Mouse (Mus musculus): ENCODE measurements at regions not wholly inside any gene's neighbourhood (a gene's known extent, or its start where the extent isn't known, plus 50 kb on each side); places are given as distances from the start of the nearest gene placed in this dataset.

DNA sequence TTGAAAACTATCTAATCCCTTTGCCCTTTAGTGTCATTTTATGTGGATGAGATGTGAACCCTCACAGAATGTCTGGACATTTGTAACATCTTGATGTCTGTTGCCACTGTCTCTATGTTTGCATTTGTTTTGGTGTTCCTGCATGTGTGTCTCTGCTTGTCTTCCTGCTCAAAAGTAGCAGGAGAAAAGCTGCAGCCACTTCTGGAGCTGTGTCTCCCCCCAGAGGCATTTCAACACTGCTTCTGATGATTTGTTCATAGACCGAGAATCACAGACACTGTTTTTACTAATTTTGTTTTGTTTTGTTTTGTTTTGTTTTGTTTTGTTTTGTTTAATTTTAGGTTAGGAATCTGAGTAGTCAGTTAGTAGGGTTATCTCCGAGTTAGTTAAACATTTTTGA, 883.8 kb downstream of the Gbe1 start:
- Histone ChIP-seq H3K4me1 (replicated peaks; ENCODE audit: control insufficient read depth, insufficient read depth, low read length) (no peaks in the 10 kb centered on the region), H3K4me2 (ENCODE audit: low read length) (no peak overlapping the region), H3K4me3 (ENCODE audit: low read depth, low read length) (no peak overlapping the region), H3K36me3 (ENCODE audit: control insufficient read depth, insufficient read depth, low read length) (no peaks in the 10 kb centered on the region), H3K9ac (ENCODE audit: low read length) (no peak overlapping the region), H3K27me3 (replicated peaks; ENCODE audit: control insufficient read depth, insufficient read depth, low read length) (no peaks in the 10 kb centered on the region), H3K9me3 (ENCODE audit: control insufficient read depth, low read length) (no peaks in the 10 kb centered on the region), H3K27ac (ENCODE audit: low read depth) (no peak overlapping the region)
- WGBS = 63% methylated on average over 2 of the region's 2 CpGs
- ATAC-seq (replicated peaks; ENCODE audit: low FRiP score, low TSS enrichment, low read depth) (no peak), DNase-seq (ENCODE audit: low spot score) (no peak)

GRCm38 (mm10) chr16:71208806-71209205, 895.1 kb downstream of the Gbe1 start:
- ATAC-seq (replicated peaks; ENCODE audit: low FRiP score, low TSS enrichment, low read depth) (no peak), DNase-seq (ENCODE audit: low spot score) (no peak)
- Histone ChIP-seq H3K4me2 (ENCODE audit: low read length) (no peak overlapping the region), H3K9me3 (ENCODE audit: control insufficient read depth, low read length) (no peaks in the 10 kb centered on the region), H3K9ac (ENCODE audit: low read length) (no peak overlapping the region), H3K27me3 (replicated peaks; ENCODE audit: control insufficient read depth, insufficient read depth, low read length) (no peaks in the 10 kb centered on the region), H3K36me3 (ENCODE audit: control insufficient read depth, insufficient read depth, low read length) (no peaks in the 10 kb centered on the region), H3K4me1 (replicated peaks; ENCODE audit: control insufficient read depth, insufficient read depth, low read length) (no peaks in the 10 kb centered on the region), H3K27ac (ENCODE audit: low read depth) (no peak overlapping the region), H3K4me3 (ENCODE audit: low read depth, low read length) (no peak overlapping the region)
- WGBS = 52% methylated on average over 7 of the region's 7 CpGs

DNA sequence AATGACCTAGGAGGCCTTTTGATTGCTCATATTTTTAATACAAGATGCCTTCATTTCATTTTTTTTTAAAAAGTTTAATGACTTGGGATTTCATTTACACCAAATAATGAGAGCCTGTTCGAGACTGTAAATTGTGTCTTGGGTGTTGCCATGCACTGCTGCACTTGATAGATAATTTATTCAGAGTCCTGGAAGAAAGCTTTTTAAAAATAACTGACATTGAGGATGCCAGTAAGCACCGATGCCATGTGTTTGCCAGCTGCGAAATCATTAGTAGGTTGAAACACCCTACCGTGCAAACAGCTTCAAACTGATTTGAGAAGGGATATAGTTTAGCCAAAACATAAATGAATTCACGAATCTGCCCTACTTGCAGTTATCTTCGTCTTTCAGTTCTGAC, 910.7 kb downstream of the Gbe1 start:
- Histone ChIP-seq H3K9me3 (ENCODE audit: control insufficient read depth, low read length) (no peaks in the 10 kb centered on the region), H3K27ac (ENCODE audit: low read depth) (no peak overlapping the region), H3K9ac (ENCODE audit: low read length) (no peak overlapping the region), H3K4me3 (ENCODE audit: low read depth, low read length) (no peak overlapping the region), H3K4me1 (replicated peaks; ENCODE audit: control insufficient read depth, insufficient read depth, low read length) (no peaks in the 10 kb centered on the region), H3K4me2 (ENCODE audit: low read length) (no peak overlapping the region), H3K36me3 (ENCODE audit: control insufficient read depth, insufficient read depth, low read length) (no peaks in the 10 kb centered on the region), H3K27me3 (replicated peaks; ENCODE audit: control insufficient read depth, insufficient read depth, low read length) (no peaks in the 10 kb centered on the region)
- ATAC-seq (replicated peaks; ENCODE audit: low FRiP score, low TSS enrichment, low read depth) (no peak), DNase-seq (ENCODE audit: low spot score) (no peak)
- WGBS = 76% methylated on average over 6 of the region's 6 CpGs

- no peak overlapping the region for H3K27ac ChIP-seq (ENCODE audit: low read depth)
- DNase-seq (ENCODE audit: low spot score) (no peak), ATAC-seq (replicated peaks; ENCODE audit: low FRiP score, low TSS enrichment, low read depth) (no peak)
- H3K36me3 ChIP-seq (ENCODE audit: control insufficient read depth, insufficient read depth, low read length) = no peaks in the 10 kb centered on the region
- 92% methylated on average over 5 of the region's 5 CpGs for WGBS
- H3K4me3 ChIP-seq (ENCODE audit: low read depth, low read length) = no peak overlapping the region
- H3K27me3 ChIP-seq (replicated peaks; ENCODE audit: control insufficient read depth, insufficient read depth, low read length) = no peaks in the 10 kb centered on the region
- H3K4me2 ChIP-seq (ENCODE audit: low read length) = no peak overlapping the region
- no peaks in the 10 kb centered on the region for H3K9me3 ChIP-seq (ENCODE audit: control insufficient read depth, low read length)
- H3K4me1 ChIP-seq (replicated peaks; ENCODE audit: control insufficient read depth, insufficient read depth, low read length) = no peaks in the 10 kb centered on the region
- H3K9ac ChIP-seq (ENCODE audit: low read length) = no peak overlapping the region
Observed at GRCm38 (mm10) chr16:71230104-71230653, 916.4 kb downstream of the Gbe1 start.

DNA sequence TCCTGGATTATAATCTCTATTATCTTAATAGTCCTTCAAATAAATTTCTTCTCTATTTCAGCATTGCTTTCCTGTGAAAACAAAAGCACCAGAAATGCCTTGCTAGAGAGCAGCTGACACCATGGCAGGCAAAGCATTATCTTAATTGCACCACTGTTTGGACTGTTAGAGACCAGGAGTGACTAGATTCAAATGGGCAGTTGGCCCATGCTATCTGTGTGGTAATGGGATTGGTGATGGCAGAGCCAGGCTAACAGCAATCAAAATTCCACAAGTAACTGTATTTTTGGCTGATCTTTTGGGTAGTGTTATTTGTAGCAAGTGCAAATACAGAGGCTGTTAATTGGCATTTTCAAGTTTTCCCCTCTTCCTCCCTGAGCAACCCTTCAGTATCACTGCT, 929.3 kb downstream of the Gbe1 start:
- no peak overlapping the region for H3K27ac ChIP-seq (ENCODE audit: low read depth)
- H3K4me1 ChIP-seq (replicated peaks; ENCODE audit: control insufficient read depth, insufficient read depth, low read length) = no peaks in the 10 kb centered on the region
- H3K27me3 ChIP-seq (replicated peaks; ENCODE audit: control insufficient read depth, insufficient read depth, low read length) = no peaks in the 10 kb centered on the region
- no peak overlapping the region for H3K4me3 ChIP-seq (ENCODE audit: low read depth, low read length)
- no peak for DNase-seq (ENCODE audit: low spot score)
- ATAC-seq (replicated peaks; ENCODE audit: low FRiP score, low TSS enrichment, low read depth) = no peak
- H3K4me2 ChIP-seq (ENCODE audit: low read length) = no peak overlapping the region
- no peak overlapping the region for H3K9ac ChIP-seq (ENCODE audit: low read length)
- no peaks in the 10 kb centered on the region for H3K36me3 ChIP-seq (ENCODE audit: control insufficient read depth, insufficient read depth, low read length)
- H3K9me3 ChIP-seq (ENCODE audit: control insufficient read depth, low read length) = no peaks in the 10 kb centered on the region

DNA sequence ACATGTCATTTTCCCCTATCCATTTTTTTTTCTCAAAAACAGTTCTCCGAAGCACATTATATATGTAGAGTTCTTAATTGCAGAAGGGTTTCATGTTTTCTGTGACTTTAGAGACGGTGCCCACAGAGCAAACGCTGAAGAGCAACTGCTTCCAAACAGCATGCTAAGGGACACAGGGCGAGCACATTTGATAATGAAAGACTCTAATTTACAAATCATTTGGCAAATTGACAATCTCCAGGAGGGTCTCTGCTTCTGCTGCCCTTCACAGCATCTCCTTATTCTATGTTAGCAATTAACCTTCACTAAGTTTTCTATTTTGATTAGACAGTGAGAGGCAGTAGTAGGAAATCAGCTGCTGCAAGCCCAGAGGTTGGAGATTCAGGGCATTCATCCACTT, 929.7 kb downstream of the Gbe1 start:
- no peak overlapping the region for H3K4me2 ChIP-seq (ENCODE audit: low read length)
- no peaks in the 10 kb centered on the region for H3K36me3 ChIP-seq (ENCODE audit: control insufficient read depth, insufficient read depth, low read length)
- H3K4me1 ChIP-seq (replicated peaks; ENCODE audit: control insufficient read depth, insufficient read depth, low read length) = no peaks in the 10 kb centered on the region
- ATAC-seq (replicated peaks; ENCODE audit: low FRiP score, low TSS enrichment, low read depth) (no peak), DNase-seq (ENCODE audit: low spot score) (no peak)
- 69% methylated on average over 4 of the region's 4 CpGs for WGBS
- H3K27ac ChIP-seq (ENCODE audit: low read depth) = no peak overlapping the region
- no peak overlapping the region for H3K9ac ChIP-seq (ENCODE audit: low read length)
- no peaks in the 10 kb centered on the region for H3K9me3 ChIP-seq (ENCODE audit: control insufficient read depth, low read length)
- no peaks in the 10 kb centered on the region for H3K27me3 ChIP-seq (replicated peaks; ENCODE audit: control insufficient read depth, insufficient read depth, low read length)
- no peak overlapping the region for H3K4me3 ChIP-seq (ENCODE audit: low read depth, low read length)

DNA sequence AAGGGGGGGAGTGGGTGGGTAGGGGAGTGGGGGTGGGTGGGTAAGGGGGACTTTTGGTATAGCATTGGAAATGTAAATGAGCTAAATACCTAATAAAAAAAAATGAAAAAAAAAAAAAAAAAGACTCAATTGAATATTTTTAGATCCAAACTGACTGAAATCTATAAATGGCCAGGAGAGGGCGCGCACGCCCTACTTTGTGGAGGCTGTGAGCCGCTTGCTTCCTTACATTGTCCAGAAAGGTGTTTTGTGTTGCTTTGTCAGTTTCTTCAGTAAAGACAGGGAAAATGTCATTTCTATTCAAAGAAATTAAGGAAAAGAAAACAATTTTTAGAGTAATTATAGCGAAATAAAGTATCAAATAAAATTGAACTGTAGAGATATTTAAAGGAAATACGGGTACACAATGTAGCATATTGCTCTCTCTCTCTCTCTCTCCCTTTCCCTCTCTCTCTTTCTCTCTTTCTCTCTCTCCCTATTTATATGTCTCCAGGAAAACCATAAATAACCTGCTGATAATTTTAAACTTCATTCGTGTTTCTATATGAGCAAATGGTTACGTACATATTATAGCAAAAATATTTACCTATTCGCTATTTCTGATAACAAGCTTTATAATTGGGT, 933.9 kb downstream of the Gbe1 start:
- no peak overlapping the region for H3K4me2 ChIP-seq (ENCODE audit: low read length)
- DNase-seq (ENCODE audit: low spot score) = peak; percentile 84
- H3K36me3 ChIP-seq (ENCODE audit: control insufficient read depth, insufficient read depth, low read length) = no peaks in the 10 kb centered on the region
- no peak overlapping the region for H3K27ac ChIP-seq (ENCODE audit: low read depth)
- H3K4me3 ChIP-seq (ENCODE audit: low read depth, low read length) = no peak overlapping the region
- H3K9me3 ChIP-seq (ENCODE audit: control insufficient read depth, low read length) = no peaks in the 10 kb centered on the region
- H3K4me1 ChIP-seq (replicated peaks; ENCODE audit: control insufficient read depth, insufficient read depth, low read length) = no peaks in the 10 kb centered on the region
- H3K27me3 ChIP-seq (replicated peaks; ENCODE audit: control insufficient read depth, insufficient read depth, low read length) = no peaks in the 10 kb centered on the region
- 38% methylated on average over 9 of the region's 9 CpGs for WGBS
- H3K9ac ChIP-seq (ENCODE audit: low read length) = no peak overlapping the region
- ATAC-seq (replicated peaks; ENCODE audit: low FRiP score, low TSS enrichment, low read depth) = no peak

GRCm38 (mm10) chr16:71255740-71256139, 942.0 kb downstream of the Gbe1 start:
- H3K9me3 ChIP-seq (ENCODE audit: control insufficient read depth, low read length) = no peaks in the 10 kb centered on the region
- H3K9ac ChIP-seq (ENCODE audit: low read length) = no peak overlapping the region
- WGBS = 74% methylated on average over 4 of the region's 4 CpGs
- no peak overlapping the region for H3K27ac ChIP-seq (ENCODE audit: low read depth)
- no peaks in the 10 kb centered on the region for H3K27me3 ChIP-seq (replicated peaks; ENCODE audit: control insufficient read depth, insufficient read depth, low read length)
- no peak overlapping the region for H3K4me3 ChIP-seq (ENCODE audit: low read depth, low read length)
- no peak for ATAC-seq (replicated peaks; ENCODE audit: low FRiP score, low TSS enrichment, low read depth)
- no peak for DNase-seq (ENCODE audit: low spot score)
- H3K4me1 ChIP-seq (replicated peaks; ENCODE audit: control insufficient read depth, insufficient read depth, low read length) = no peaks in the 10 kb centered on the region
- H3K4me2 ChIP-seq (ENCODE audit: low read length) = no peak overlapping the region
- H3K36me3 ChIP-seq (ENCODE audit: control insufficient read depth, insufficient read depth, low read length) = no peaks in the 10 kb centered on the region

- no peak overlapping the region for H3K9ac ChIP-seq (ENCODE audit: low read length)
- 81% methylated on average over 2 of the region's 2 CpGs for WGBS
- H3K36me3 ChIP-seq (ENCODE audit: control insufficient read depth, insufficient read depth, low read length) = no peaks in the 10 kb centered on the region
- no peak overlapping the region for H3K4me2 ChIP-seq (ENCODE audit: low read length)
- no peaks in the 10 kb centered on the region for H3K27me3 ChIP-seq (replicated peaks; ENCODE audit: control insufficient read depth, insufficient read depth, low read length)
- no peaks in the 10 kb centered on the region for H3K4me1 ChIP-seq (replicated peaks; ENCODE audit: control insufficient read depth, insufficient read depth, low read length)
- no peaks in the 10 kb centered on the region for H3K9me3 ChIP-seq (ENCODE audit: control insufficient read depth, low read length)
- ATAC-seq (replicated peaks; ENCODE audit: low FRiP score, low TSS enrichment, low read depth) = no peak
- no peak overlapping the region for H3K4me3 ChIP-seq (ENCODE audit: low read depth, low read length)
- DNase-seq (ENCODE audit: low spot score) = no peak
- no peak overlapping the region for H3K27ac ChIP-seq (ENCODE audit: low read depth)
Observed at GRCm38 (mm10) chr16:71256175-71256574, 942.4 kb downstream of the Gbe1 start.

All from intestine, embryonic 14.5 days (tissue).